Mouse (Mus musculus) T-helper 17 cell (primary cell): ENCODE results near the gene D930007J09Rik.

Experiments used
- in situ Hi-C, 2 experiments: fragments of 300-600 bp; cut with MboI, MseI; formaldehyde crosslinking; loops; 1 replicate in 1 of 2; 2 replicates in 1 of 2; pipeline ENCODE4 v1.15.1; 2025; ENCODE audit warnings: high pct_unique_total_duplicates in 2 of 2

Gene D930007J09Rik

GRCm38 (mm10) chr13:32760795-32761194 lies 41.9 kb downstream of the D930007J09Rik start:
- in situ Hi-C loops = no loop called here

DNA sequence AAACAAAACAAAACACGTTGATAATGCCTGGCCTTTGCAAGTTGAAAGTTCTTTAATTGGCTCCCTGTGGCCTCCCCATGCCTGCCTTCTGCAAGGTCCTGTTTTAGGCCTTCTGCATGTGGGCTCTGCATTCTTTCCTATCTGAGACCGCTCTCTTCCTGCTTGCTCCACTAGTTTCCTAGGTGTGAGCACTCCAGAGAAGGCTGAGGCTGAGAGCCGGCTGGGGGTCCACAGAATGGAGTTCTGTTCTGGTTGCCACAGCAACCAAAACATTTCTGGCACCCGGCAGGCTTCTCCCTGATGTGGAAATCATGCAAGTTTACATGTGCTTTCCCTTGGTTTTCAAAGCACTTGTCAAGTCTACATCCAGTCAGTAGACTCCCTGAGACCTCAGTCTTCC lies 43.6 kb downstream of the D930007J09Rik start:
- in situ Hi-C loops = no loop called here
